Mouse (Mus musculus): ENCODE measurements around the gene Mr1.
"Not testable (repeated sequence)": the region's sequence is repeated elsewhere in the genome, so short reads cannot be mapped to it uniquely, and the experiment has no call there.

Mr1 gene

GRCm38 (mm10) chr1:155146572-155146980 lies at the start of gene Mr1:
Mr1 (minus strand) TSS chr1:155146814.
- peak; percentile 31 to 72 for DNase-seq (ENCODE audit: low read depth in 2 of 2, low spot score in 2 of 2)

GRCm38 (mm10) chr1:155192805-155193368 lies 46.3 kb upstream of the Mr1 start:
- DNase-seq (ENCODE audit: low read depth in 2 of 2, low spot score in 2 of 2), result no peak

- no peak for DNase-seq (ENCODE audit: low read depth in 2 of 2, low spot score in 2 of 2)
Observed at GRCm38 (mm10) chr1:155191671-155192070, 45.1 kb upstream of the Mr1 start.

GRCm38 (mm10) chr1:155191219-155191618 lies 44.6 kb upstream of the Mr1 start:
- DNase-seq (ENCODE audit: low read depth in 2 of 2, low spot score in 2 of 2), result no peak

GRCm38 (mm10) chr1:155188656-155189055 lies 42.0 kb upstream of the Mr1 start:
- no peak for DNase-seq (ENCODE audit: low read depth in 2 of 2, low spot score in 2 of 2)

GRCm38 (mm10) chr1:155184191-155184590 lies 37.6 kb upstream of the Mr1 start:
- no peak for DNase-seq (ENCODE audit: low read depth in 2 of 2, low spot score in 2 of 2)

GRCm38 (mm10) chr1:155178192-155178924 lies 31.7 kb upstream of the Mr1 start:
- DNase-seq (ENCODE audit: low read depth in 2 of 2, low spot score in 2 of 2), result no peak

GRCm38 (mm10) chr1:155174424-155174823 lies 27.8 kb upstream of the Mr1 start:
- DNase-seq (ENCODE audit: low read depth in 2 of 2, low spot score in 2 of 2), result no peak

- DNase-seq (ENCODE audit: low read depth in 2 of 2, low spot score in 2 of 2), result not testable (repeated sequence)
Observed at GRCm38 (mm10) chr1:155173644-155174016, 27.0 kb upstream of the Mr1 start.

GRCm38 (mm10) chr1:155172895-155173643 lies 26.5 kb upstream of the Mr1 start:
- no peak for DNase-seq (ENCODE audit: low read depth in 2 of 2, low spot score in 2 of 2)

GRCm38 (mm10) chr1:155169935-155170334 lies 23.3 kb upstream of the Mr1 start:
- DNase-seq (ENCODE audit: low read depth in 2 of 2, low spot score in 2 of 2), result no peak

GRCm38 (mm10) chr1:155167453-155167852 lies 20.8 kb upstream of the Mr1 start:
- no peak for DNase-seq (ENCODE audit: low read depth in 2 of 2, low spot score in 2 of 2)

- DNase-seq (ENCODE audit: low read depth in 2 of 2, low spot score in 2 of 2), result no peak
Observed at GRCm38 (mm10) chr1:155158970-155159484, 12.4 kb upstream of the Mr1 start.

GRCm38 (mm10) chr1:155158141-155158969 lies 11.7 kb upstream of the Mr1 start, which contains the start of gene Stx6:
Stx6 (plus strand) TSS chr1:155158715.
- DNase-seq (ENCODE audit: low read depth in 2 of 2, low spot score in 2 of 2), result peak; percentile 98 to 99

GRCm38 (mm10) chr1:155153906-155154305 lies 7.3 kb upstream of the Mr1 start:
- DNase-seq (ENCODE audit: low read depth in 2 of 2, low spot score in 2 of 2), result no peak

GRCm38 (mm10) chr1:155150821-155151220 lies 4.2 kb upstream of the Mr1 start:
- no peak for DNase-seq (ENCODE audit: low read depth in 2 of 2, low spot score in 2 of 2)

GRCm38 (mm10) chr1:155149403-155149802 lies 2.8 kb upstream of the Mr1 start:
- no peak for DNase-seq (ENCODE audit: low read depth in 2 of 2, low spot score in 2 of 2)

GRCm38 (mm10) chr1:155147228-155147627 lies 614 bp upstream of the Mr1 start:
- no peak for DNase-seq (ENCODE audit: low read depth in 2 of 2, low spot score in 2 of 2)

GRCm38 (mm10) chr1:155145620-155146019 lies 994 bp downstream of the Mr1 start:
- peak; percentile 28 to 38 for DNase-seq (ENCODE audit: low read depth in 2 of 2, low spot score in 2 of 2)

- DNase-seq (ENCODE audit: low read depth in 2 of 2, low spot score in 2 of 2), result peak; percentile 75 to 86
Observed at GRCm38 (mm10) chr1:155140076-155140475, 6.5 kb downstream of the Mr1 start.

- DNase-seq (ENCODE audit: low read depth in 2 of 2, low spot score in 2 of 2), result no peak
Observed at GRCm38 (mm10) chr1:155138795-155139194, 7.8 kb downstream of the Mr1 start.

Measured in CD8-positive naive resting alpha-beta T cell, adult 2 months (primary cell).